Mouse (Mus musculus) limb, embryonic 11.5 days (tissue): ENCODE data around the gene Arhgap6. TPM values are rescaled to one million over a fixed set of nuclear protein-coding genes. Genes with fewer than 3 reads are reported as not detected.
"Not testable (repeated sequence)": the region's sequence is repeated elsewhere in the genome, so short reads cannot be mapped to it uniquely, and the experiment has no call there.

ENCODE experiments used
- ATAC-seq: fragments of 200-750 bp; cut with Nextera tagmentation; 2 replicates; pipeline ENCODE4 v1.8.0; 2017; ENCODE audit warnings: low read depth; ENCODE audit not compliant: insufficient number of reproducible peaks, low FRiP score, low TSS enrichment
- DNase-seq: peaks from one replicate; pipeline ENCODE4 v3.0.0-alpha.2; 2015; ENCODE audit warnings: low spot score
- H3K27ac ChIP-seq: fragments of 300-500 bp; sonication (generic); replicated peaks from 2 replicates; pipeline ENCODE4 v1.5.1; 2014; ENCODE audit warnings: low read depth, mild to moderate bottlenecking, low read length
- H3K27me3 ChIP-seq: fragments of 300-500 bp; sonication (generic); 2 replicates; pipeline ENCODE4 v1.6.1; 2014; ENCODE audit warnings: mild to moderate bottlenecking, low read length, mixed read lengths; ENCODE audit not compliant: control insufficient read depth, insufficient read depth
- H3K36me3 ChIP-seq: fragments of 300-500 bp; sonication (generic); 2 replicates; pipeline ENCODE4 v1.6.1; 2014; ENCODE audit warnings: mild to moderate bottlenecking, low read length, moderate library complexity, mixed read lengths; ENCODE audit not compliant: control insufficient read depth, insufficient read depth
- H3K4me1 ChIP-seq: fragments of 300-500 bp; sonication (generic); 2 replicates; pipeline ENCODE4 v1.6.1; 2014; ENCODE audit warnings: low read length, mixed read lengths; ENCODE audit not compliant: control insufficient read depth, insufficient read depth
- H3K4me2 ChIP-seq: fragments of 300-500 bp; sonication (generic); 2 replicates; pipeline ENCODE4 v1.6.1; 2014; ENCODE audit warnings: low read depth, mild to moderate bottlenecking, moderate library complexity; ENCODE audit not compliant: severe bottlenecking
- H3K4me3 ChIP-seq: fragments of 300-500 bp; sonication (generic); 2 replicates; pipeline ENCODE4 v1.5.1; 2014; ENCODE audit warnings: low read depth, low read length
- H3K9ac ChIP-seq: fragments of 300-500 bp; sonication (generic); 2 replicates; pipeline ENCODE4 v1.6.1; 2014; ENCODE audit warnings: mild to moderate bottlenecking, low read length
- H3K9me3 ChIP-seq: fragments of 300-500 bp; sonication (generic); 2 replicates; pipeline ENCODE4 v1.6.1; 2016; ENCODE audit warnings: low read length; ENCODE audit not compliant: control insufficient read depth
- WGBS: fragments of 180-500 bp; shearing (Covaris S2); extraction: QIAGEN DNeasy Blood & Tissue Kit; methylation state at CpG from one replicate; pipeline ENCODE4 v1.1.7; 2014; 5-methylcytosine and 5-hydroxymethylcytosine counted together
- polyA plus RNA-seq: library from polyadenylated mRNA; unstranded; fragments of >200 nt; fragmentation: Nextera tagmentation; extraction: Ambion mirVana; gene quantifications from 2 replicates; pipeline ENCODE4 v1.2.1, GENCODE M21; 2014

The Arhgap6 gene
- polyA plus RNA-seq, 1 experiment from 2014 or later, result 1.4 TPM

DNA sequence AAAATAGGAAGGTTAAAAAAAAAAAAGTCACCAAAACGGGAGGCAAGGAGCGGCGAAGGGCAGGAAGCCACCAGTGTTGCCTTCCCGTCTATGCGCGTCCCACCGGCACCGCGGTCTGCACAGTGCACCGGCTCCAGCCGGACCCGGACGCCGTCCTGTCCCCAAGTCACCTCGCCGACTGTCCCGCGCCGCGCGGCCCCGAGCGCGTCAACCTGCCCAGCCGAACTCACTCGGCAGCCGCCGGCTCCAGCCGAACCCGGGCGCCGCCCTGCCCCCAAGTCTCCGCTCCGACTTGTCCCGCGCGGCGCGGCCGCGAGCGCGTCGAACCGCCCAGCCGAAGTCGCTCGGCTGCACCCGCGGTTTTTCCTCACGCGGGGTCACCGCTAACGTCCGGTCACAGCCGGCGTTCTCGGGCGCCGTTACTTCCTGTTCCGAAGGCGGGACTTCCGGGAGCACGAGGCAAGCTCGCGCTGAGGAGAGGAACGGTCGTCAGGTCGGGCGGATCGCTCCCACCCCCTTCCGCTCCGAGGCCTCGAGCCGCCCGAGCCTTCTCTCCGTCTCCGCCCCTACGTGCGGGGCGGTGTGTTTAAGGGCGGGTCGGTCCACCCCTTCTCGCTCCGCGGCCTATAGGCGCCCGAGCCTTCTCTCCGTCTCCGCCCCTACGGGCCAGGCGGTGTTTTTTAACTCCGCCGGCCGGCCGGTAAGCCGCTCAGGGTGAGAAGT is 525.2 kb downstream of the Arhgap6 start, which contains the start of gene Hccs:
Gene Hccs, minus strand, starts transcription at position 428 of the 723 bp plus-strand sequence.
- 23% methylated on average over 93 of the region's 97 CpGs for WGBS
- peak; percentile 99 for ATAC-seq
- H3K36me3 ChIP-seq, result no peaks in the 10 kb centered on the region
- DNase-seq, result peak; percentile 85
- H3K4me1 ChIP-seq, result no peaks in the 10 kb centered on the region
- peak within 1 kb of the TSS; percentile 54 for H3K4me3 ChIP-seq
- no peaks in the 10 kb centered on the region; the same call in 1 of the 2 replicates for H3K27me3 ChIP-seq
- H3K27ac ChIP-seq, result no peak within 1 kb of the TSS; the same call in 1 of the 2 replicates
- H3K9ac ChIP-seq, result peak within 1 kb of the TSS; percentile 67
- peak within 1 kb of the TSS; percentile 39 for H3K4me2 ChIP-seq
- no peaks in the 10 kb centered on the region for H3K9me3 ChIP-seq

- peak overlapping the region; percentile 54; the same call in 1 of the 2 replicates for H3K4me3 ChIP-seq
- not testable (repeated sequence) for H3K9me3 ChIP-seq, ATAC-seq, H3K36me3 ChIP-seq, H3K4me2 ChIP-seq, H3K4me1 ChIP-seq, H3K9ac ChIP-seq, H3K27me3 ChIP-seq, H3K27ac ChIP-seq, DNase-seq
- 37% methylated on average over 15 of the region's 15 CpGs for WGBS
These were observed 525.7 kb downstream of the Arhgap6 start for GRCm38 (mm10) chrX:169320668-169321005.

DNA sequence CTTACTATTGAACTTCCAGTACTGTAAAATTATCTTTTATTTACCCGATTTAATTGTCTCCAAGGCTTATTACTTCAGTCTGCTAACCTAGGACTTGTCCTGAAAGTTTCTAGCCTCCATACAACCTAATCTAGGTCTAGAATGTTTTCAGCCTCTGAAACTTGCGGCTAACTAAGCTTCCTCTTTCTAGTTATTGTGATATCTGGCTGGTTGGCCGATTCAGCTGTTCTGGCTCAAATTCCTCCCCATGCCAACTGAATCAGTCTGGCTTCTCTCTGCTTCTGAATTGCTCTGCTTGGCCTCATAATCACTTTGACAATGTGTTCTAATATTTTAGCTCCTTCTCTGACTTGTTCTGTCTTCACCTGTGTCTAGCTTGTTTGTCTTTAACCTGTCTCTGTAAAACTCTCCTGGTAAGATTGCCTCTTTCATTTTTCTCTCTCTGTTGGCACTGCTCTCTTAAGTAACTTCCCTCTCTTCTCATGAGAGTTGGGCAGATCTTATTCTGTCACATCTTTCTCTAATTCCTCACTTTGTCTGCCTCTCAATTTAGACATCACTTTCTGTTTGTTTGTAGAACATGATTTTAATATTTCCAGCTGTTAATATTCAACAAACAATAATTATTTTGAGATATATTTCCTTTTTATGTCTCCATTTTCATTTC is 531.2 kb downstream of the Arhgap6 start:
- H3K4me1 ChIP-seq, result no peaks in the 10 kb centered on the region
- H3K4me2 ChIP-seq, result no peak overlapping the region
- H3K4me3 ChIP-seq, result no peak overlapping the region
- 79% methylated on average over 3 of the region's 3 CpGs for WGBS
- H3K9ac ChIP-seq, result no peak overlapping the region
- no peaks in the 10 kb centered on the region for H3K36me3 ChIP-seq
- no peaks in the 10 kb centered on the region; the same call in 1 of the 2 replicates for H3K27me3 ChIP-seq
- DNase-seq (no peak), ATAC-seq (no peak)
- no peaks in the 10 kb centered on the region for H3K9me3 ChIP-seq
- H3K27ac ChIP-seq, result no peak overlapping the region

DNA sequence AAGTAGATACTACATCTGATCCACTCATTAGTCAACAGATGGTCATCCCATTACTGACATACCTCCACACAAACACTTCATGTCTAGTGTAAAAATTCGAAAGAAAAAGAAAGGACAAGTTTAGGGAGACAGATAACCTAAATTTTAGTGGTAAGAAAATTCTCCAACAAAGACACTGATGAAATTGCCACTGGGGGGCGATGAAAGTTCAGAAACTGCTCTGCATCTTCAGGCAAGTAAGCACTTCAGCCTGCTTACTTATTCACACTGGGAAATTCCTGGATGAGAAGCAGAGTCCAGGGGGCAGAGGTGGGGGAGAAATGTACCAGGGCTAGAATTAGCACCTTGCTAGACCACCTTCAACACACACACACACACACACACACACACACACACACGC is 537.4 kb downstream of the Arhgap6 start:
- no peak overlapping the region for H3K9ac ChIP-seq
- no peak overlapping the region for H3K4me3 ChIP-seq
- ATAC-seq (no peak), DNase-seq (peak; percentile 43)
- no peaks in the 10 kb centered on the region for H3K4me1 ChIP-seq
- H3K27ac ChIP-seq, result no peak overlapping the region
- no peak overlapping the region for H3K4me2 ChIP-seq
- H3K9me3 ChIP-seq, result no peaks in the 10 kb centered on the region
- WGBS, result 38% methylated on average over 3 of the region's 3 CpGs
- H3K27me3 ChIP-seq, result 0 out of 2 replicates have a peak, but pooled peaks cover 3% of the 10 kb centered on the region
- H3K36me3 ChIP-seq, result no peaks in the 10 kb centered on the region

DNA sequence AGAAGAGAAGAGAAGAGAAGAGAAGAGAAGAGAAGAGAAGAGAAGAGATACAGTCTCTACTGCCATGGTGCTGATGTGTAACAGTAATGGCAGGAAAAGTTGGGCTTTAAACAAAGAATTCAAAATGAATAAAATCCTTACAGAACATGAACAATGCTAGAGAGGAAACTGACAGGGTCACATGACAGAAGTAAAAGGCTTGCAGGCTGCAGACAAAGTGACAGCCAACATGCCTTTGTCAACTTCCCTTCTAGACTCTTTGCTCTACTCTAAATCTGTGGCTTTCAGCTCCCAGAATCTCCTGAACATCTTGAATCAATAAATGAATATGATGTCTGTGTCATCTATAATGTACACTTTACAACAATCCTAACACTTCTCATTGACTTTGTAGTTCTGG is 542.7 kb downstream of the Arhgap6 start:
- Histone ChIP-seq H3K9ac (no peak overlapping the region), H3K27ac (no peak overlapping the region), H3K4me3 (no peak overlapping the region), H3K4me2 (no peak overlapping the region), H3K36me3 (no peaks in the 10 kb centered on the region), H3K9me3 (no peaks in the 10 kb centered on the region), H3K4me1 (no peaks in the 10 kb centered on the region), H3K27me3 (no peaks in the 10 kb centered on the region)
- ATAC-seq (no peak), DNase-seq (no peak)

DNA sequence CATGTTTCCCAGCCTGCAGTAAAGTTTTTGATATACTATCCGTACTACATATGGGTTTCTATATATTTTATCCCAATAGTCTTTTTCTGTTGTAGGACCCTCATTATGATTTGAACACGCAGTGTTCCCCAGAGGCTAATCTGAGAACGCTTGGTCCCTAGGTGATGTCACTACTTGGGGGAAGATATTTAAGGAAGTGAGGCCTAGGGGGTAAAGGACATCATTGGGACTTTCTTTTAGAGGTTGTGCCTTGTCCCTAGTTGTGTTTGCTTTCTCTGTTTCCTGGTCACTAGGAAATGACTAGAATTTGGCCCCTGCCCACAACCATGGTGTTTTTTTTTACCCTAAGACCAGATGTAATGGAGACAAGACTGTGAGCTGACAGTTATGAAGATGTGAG is 543.3 kb downstream of the Arhgap6 start:
- ATAC-seq, result no peak
- H3K27me3 ChIP-seq, result 0 out of 2 replicates have a peak, but pooled peaks cover 2% of the 10 kb centered on the region
- no peaks in the 10 kb centered on the region for H3K36me3 ChIP-seq
- H3K27ac ChIP-seq, result no peak overlapping the region
- H3K9ac ChIP-seq, result no peak overlapping the region
- H3K4me2 ChIP-seq, result no peak overlapping the region
- H3K4me3 ChIP-seq, result no peak overlapping the region
- DNase-seq, result no peak
- no peaks in the 10 kb centered on the region for H3K4me1 ChIP-seq
- 82% methylated on average over 3 of the region's 3 CpGs for WGBS
- H3K9me3 ChIP-seq, result no peaks in the 10 kb centered on the region

Other genes starting within 250 kb of the Arhgap6 start
- gene Frmpd4, start 217.9 kb upstream of the Arhgap6 start, polyA plus RNA-seq, result 0.04 and 0.11 TPM in 2 replicates
- 36.5 and 39.2 TPM in 2 replicates for gene Msl3, start 121.2 kb upstream of the Arhgap6 start, polyA plus RNA-seq